Mouse (Mus musculus): ENCODE data around the gene Vtcn1. TPM values are rescaled to one million over a fixed set of nuclear protein-coding genes. Genes with fewer than 3 reads are reported as not detected.
A peak's percentile ranks its signal among the peaks of the same experiment; 100 is the strongest.

Vtcn1 gene
- polyA plus RNA-seq, 1 experiment from 2014 or later: 0.44 TPM

GRCm38 (mm10) chr3:100908594-100908993 lies 83.3 kb downstream of the Vtcn1 start:
- H3K9me3 ChIP-seq (ENCODE audit: control insufficient read depth, low read length): no peaks in the 10 kb centered on the region
- H3K4me2 ChIP-seq (ENCODE audit: low read depth, low read length): no peak overlapping the region
- H3K27me3 ChIP-seq (ENCODE audit: control insufficient read depth, insufficient read depth, low read depth, low read length): no peaks in the 10 kb centered on the region
- H3K4me1 ChIP-seq (replicated peaks; ENCODE audit: control insufficient read depth, insufficient read depth, low read length): peaks cover 2% of the 10 kb centered on the region; the same call in 1 of the 2 replicates
- H3K4me3 ChIP-seq (ENCODE audit: low read length): no peak overlapping the region
- H3K27ac ChIP-seq (ENCODE audit: low read length): no peak overlapping the region
- no peak for ATAC-seq (ENCODE audit: low read depth)
- H3K36me3 ChIP-seq (ENCODE audit: control insufficient read depth, insufficient read depth, low read length): no peaks in the 10 kb centered on the region
- WGBS: 39% methylated on average over 6 of the region's 6 CpGs
- no peak overlapping the region for H3K9ac ChIP-seq (ENCODE audit: low read length)

DNA sequence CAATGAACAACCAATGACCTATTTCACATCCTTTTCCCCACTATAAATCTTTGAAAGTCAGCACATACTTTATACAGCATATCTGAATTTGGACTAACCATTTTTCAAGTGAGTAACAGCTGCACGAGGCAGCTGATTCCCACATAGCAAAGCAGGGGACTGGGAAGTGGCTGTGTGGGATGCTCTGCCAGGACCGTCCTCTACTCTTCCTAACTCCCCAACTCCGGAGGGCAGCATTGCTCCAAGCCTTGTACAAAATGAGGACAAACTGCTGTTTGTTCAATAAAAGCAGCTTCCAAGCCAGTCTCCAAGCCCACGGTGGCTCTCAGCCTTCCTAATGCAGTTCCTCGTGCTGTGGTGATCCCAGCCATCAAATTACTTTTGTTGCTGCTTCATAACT lies 85.4 kb downstream of the Vtcn1 start:
- no peak overlapping the region for H3K9ac ChIP-seq (ENCODE audit: low read length)
- H3K4me1 ChIP-seq (replicated peaks; ENCODE audit: control insufficient read depth, insufficient read depth, low read length): peaks cover 2% of the 10 kb centered on the region; the same call in 1 of the 2 replicates
- WGBS: 45% methylated on average over 5 of the region's 5 CpGs
- no peaks in the 10 kb centered on the region for H3K36me3 ChIP-seq (ENCODE audit: control insufficient read depth, insufficient read depth, low read length)
- no peak overlapping the region for H3K4me3 ChIP-seq (ENCODE audit: low read length)
- no peak overlapping the region for H3K4me2 ChIP-seq (ENCODE audit: low read depth, low read length)
- H3K27me3 ChIP-seq (ENCODE audit: control insufficient read depth, insufficient read depth, low read depth, low read length): no peaks in the 10 kb centered on the region
- ATAC-seq (ENCODE audit: low read depth): no peak
- H3K27ac ChIP-seq (ENCODE audit: low read length): no peak overlapping the region
- no peaks in the 10 kb centered on the region for H3K9me3 ChIP-seq (ENCODE audit: control insufficient read depth, low read length)

GRCm38 (mm10) chr3:100911026-100911425 lies 85.8 kb downstream of the Vtcn1 start:
- Histone ChIP-seq H3K4me1 (replicated peaks; ENCODE audit: control insufficient read depth, insufficient read depth, low read length) (peaks cover 2% of the 10 kb centered on the region; the same call in 1 of the 2 replicates), H3K4me2 (ENCODE audit: low read depth, low read length) (no peak overlapping the region), H3K9me3 (ENCODE audit: control insufficient read depth, low read length) (no peaks in the 10 kb centered on the region), H3K9ac (ENCODE audit: low read length) (no peak overlapping the region), H3K36me3 (ENCODE audit: control insufficient read depth, insufficient read depth, low read length) (no peaks in the 10 kb centered on the region), H3K27ac (ENCODE audit: low read length) (no peak overlapping the region), H3K4me3 (ENCODE audit: low read length) (no peak overlapping the region), H3K27me3 (ENCODE audit: control insufficient read depth, insufficient read depth, low read depth, low read length) (no peaks in the 10 kb centered on the region)
- ATAC-seq (ENCODE audit: low read depth): no peak
- 67% methylated on average over 9 of the region's 9 CpGs for whole genome bisulfite sequencing

DNA sequence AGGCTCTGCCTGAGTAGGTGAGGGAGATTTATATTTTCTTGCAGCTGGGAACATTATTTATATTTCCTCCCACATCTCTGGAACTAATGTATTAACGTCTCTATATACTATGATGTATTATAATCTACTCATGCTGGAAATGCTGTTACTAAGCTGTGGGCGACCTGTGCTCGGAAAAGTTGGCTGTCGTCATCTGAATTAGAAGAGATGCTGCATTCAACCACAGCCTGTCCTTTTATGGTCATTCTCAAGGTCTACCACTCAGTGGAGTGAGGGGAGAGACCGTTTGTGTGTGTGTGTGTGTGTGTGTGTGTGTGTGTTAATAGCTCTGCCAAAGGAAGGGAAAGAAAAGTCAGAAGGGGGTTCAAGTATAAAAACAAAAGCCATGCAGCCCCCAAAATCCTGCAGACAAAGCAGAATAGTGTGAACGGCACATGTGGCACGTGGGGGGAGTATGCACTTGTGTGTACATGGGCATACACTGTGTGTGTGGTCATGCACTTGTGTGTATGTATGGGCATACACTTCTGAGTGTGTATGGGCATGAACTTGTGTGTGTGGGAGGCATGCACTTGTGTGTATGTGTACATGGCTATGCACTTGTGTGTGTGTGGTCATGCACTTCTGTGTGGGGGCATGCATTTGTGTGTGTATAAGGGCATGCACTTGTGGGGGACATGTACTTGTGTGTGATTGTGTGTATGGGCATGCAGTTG lies 86.4 kb downstream of the Vtcn1 start:
- no peak for ATAC-seq (ENCODE audit: low read depth)
- no peaks in the 10 kb centered on the region for H3K27me3 ChIP-seq (ENCODE audit: control insufficient read depth, insufficient read depth, low read depth, low read length)
- H3K4me1 ChIP-seq (replicated peaks; ENCODE audit: control insufficient read depth, insufficient read depth, low read length): peaks cover 2% of the 10 kb centered on the region; the same call in 1 of the 2 replicates
- no peak overlapping the region for H3K4me2 ChIP-seq (ENCODE audit: low read depth, low read length)
- no peak overlapping the region for H3K9ac ChIP-seq (ENCODE audit: low read length)
- WGBS: 57% methylated on average over 7 of the region's 7 CpGs
- H3K9me3 ChIP-seq (ENCODE audit: control insufficient read depth, low read length): no peaks in the 10 kb centered on the region
- no peaks in the 10 kb centered on the region for H3K36me3 ChIP-seq (ENCODE audit: control insufficient read depth, insufficient read depth, low read length)
- H3K27ac ChIP-seq (ENCODE audit: low read length): no peak overlapping the region
- no peak overlapping the region for H3K4me3 ChIP-seq (ENCODE audit: low read length)

- Histone ChIP-seq H3K27me3 (ENCODE audit: control insufficient read depth, insufficient read depth, low read depth, low read length) (no peaks in the 10 kb centered on the region), H3K27ac (ENCODE audit: low read length) (no peak overlapping the region), H3K36me3 (ENCODE audit: control insufficient read depth, insufficient read depth, low read length) (no peaks in the 10 kb centered on the region), H3K4me3 (ENCODE audit: low read length) (no peak overlapping the region), H3K4me1 (replicated peaks; ENCODE audit: control insufficient read depth, insufficient read depth, low read length) (peaks cover 4% of the 10 kb centered on the region), H3K9ac (ENCODE audit: low read length) (no peak overlapping the region), H3K9me3 (ENCODE audit: control insufficient read depth, low read length) (no peaks in the 10 kb centered on the region), H3K4me2 (ENCODE audit: low read depth, low read length) (no peak overlapping the region)
- 10% methylated on average over 7 of the region's 7 CpGs for WGBS
- no peak for ATAC-seq (ENCODE audit: low read depth)
Observed at GRCm38 (mm10) chr3:100916844-100917243, 91.6 kb downstream of the Vtcn1 start.

DNA sequence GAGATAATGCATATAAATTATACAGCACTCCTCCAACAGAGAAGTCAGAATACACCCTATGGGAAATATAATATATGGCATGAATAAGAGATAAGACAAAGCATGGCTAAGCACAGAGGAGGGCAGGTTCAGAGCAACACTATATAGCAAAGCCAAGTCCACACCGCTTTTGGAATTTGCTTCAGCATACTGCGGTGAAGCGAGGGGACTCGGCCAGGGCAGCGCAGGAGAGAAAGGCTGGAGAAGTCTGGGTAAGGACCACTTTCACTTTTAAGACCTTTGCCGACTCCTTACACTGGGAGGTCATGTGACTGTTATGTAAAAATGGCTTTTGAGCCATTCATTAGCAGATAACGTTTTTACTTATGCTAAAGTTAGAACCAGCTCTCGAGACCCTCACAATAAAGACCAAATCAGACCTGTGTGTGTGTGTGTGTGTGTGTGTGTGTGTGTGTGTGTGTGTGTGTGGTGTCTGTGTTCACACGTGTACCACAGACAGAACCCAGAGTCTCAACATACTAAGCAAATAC lies 95.4 kb downstream of the Vtcn1 start:
- ATAC-seq (ENCODE audit: low read depth): no peak
- Histone ChIP-seq H3K27ac (ENCODE audit: low read length) (no peak overlapping the region), H3K4me1 (replicated peaks; ENCODE audit: control insufficient read depth, insufficient read depth, low read length) (peaks cover 19% of the 10 kb centered on the region), H3K4me2 (ENCODE audit: low read depth, low read length) (no peak overlapping the region), H3K9ac (ENCODE audit: low read length) (no peak overlapping the region), H3K27me3 (ENCODE audit: control insufficient read depth, insufficient read depth, low read depth, low read length) (no peaks in the 10 kb centered on the region), H3K4me3 (ENCODE audit: low read length) (no peak overlapping the region), H3K36me3 (ENCODE audit: control insufficient read depth, insufficient read depth, low read length) (no peaks in the 10 kb centered on the region), H3K9me3 (ENCODE audit: control insufficient read depth, low read length) (no peaks in the 10 kb centered on the region)
- WGBS: 76% methylated on average over 9 of the region's 9 CpGs

GRCm38 (mm10) chr3:100921825-100922505 lies 96.7 kb downstream of the Vtcn1 start, which contains the start of gene Trim45:
TSS of gene Trim45 (plus strand) at chr3:100922202.
- H3K36me3 ChIP-seq (ENCODE audit: control insufficient read depth, insufficient read depth, low read length): no peaks in the 10 kb centered on the region
- H3K4me3 ChIP-seq (ENCODE audit: low read length): peak within 1 kb of the TSS; percentile 66
- peak within 1 kb of the TSS; percentile 64 for H3K4me2 ChIP-seq (ENCODE audit: low read depth, low read length)
- peak; percentile 99 for ATAC-seq (ENCODE audit: low read depth)
- H3K27me3 ChIP-seq (ENCODE audit: control insufficient read depth, insufficient read depth, low read depth, low read length): no peaks in the 10 kb centered on the region
- H3K9ac ChIP-seq (ENCODE audit: low read length): peak within 1 kb of the TSS; percentile 68
- peaks cover 19% of the 10 kb centered on the region for H3K4me1 ChIP-seq (replicated peaks; ENCODE audit: control insufficient read depth, insufficient read depth, low read length)
- WGBS: under 1% methylated on average over 39 of the region's 39 CpGs
- no peaks in the 10 kb centered on the region for H3K9me3 ChIP-seq (ENCODE audit: control insufficient read depth, low read length)
- H3K27ac ChIP-seq (ENCODE audit: low read length): peak within 1 kb of the TSS; percentile 48

DNA sequence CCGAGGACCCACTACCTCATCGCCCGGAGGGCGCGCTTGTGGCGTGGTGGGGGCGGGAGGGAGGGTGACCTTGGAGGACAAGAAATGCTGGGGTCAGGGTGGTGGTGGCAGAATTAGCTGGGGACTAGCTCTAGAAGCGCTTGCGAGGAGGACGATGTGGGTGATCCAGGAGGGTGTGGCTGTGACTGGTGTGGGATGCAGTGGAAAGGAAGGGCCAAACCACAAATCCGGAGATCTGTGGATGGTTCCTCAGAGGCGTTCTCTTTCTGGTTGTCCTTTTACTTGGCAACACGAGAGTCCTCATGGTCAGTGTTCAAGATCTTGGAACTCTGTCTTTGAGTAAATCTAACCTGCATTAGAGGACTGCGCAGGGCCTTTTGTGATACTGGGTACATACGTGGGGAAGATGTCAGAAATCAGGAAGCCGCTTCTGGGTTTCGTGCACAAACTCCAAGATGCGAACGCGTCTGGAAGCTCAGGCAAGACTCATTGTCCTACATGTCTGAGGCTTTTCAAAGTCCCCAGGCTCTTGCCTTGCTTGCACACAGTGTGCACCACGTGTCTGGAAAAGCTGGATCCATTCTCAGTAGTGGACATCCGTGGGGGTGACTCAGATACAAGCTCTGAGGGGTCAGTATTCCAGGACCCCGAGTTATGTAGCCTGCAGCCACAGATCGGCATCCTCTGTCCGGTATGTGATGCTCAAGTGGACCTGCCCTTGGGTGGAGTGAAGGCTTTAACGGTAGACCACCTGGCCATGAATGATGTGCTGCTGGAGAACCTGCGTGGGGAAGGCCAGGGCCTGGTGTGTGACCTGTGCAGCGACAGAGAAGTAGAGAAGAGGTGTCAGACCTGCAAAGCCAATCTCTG lies 97.5 kb downstream of the Vtcn1 start:
- Histone ChIP-seq H3K36me3 (ENCODE audit: control insufficient read depth, insufficient read depth, low read length) (no peaks in the 10 kb centered on the region), H3K27me3 (ENCODE audit: control insufficient read depth, insufficient read depth, low read depth, low read length) (no peaks in the 10 kb centered on the region), H3K9me3 (ENCODE audit: control insufficient read depth, low read length) (no peaks in the 10 kb centered on the region), H3K4me2 (ENCODE audit: low read depth, low read length) (peak overlapping the region; percentile 64), H3K4me3 (ENCODE audit: low read length) (peak overlapping the region; percentile 66), H3K27ac (ENCODE audit: low read length) (no peak overlapping the region), H3K9ac (ENCODE audit: low read length) (peak overlapping the region; percentile 68), H3K4me1 (replicated peaks; ENCODE audit: control insufficient read depth, insufficient read depth, low read length) (peaks cover 19% of the 10 kb centered on the region)
- ATAC-seq (ENCODE audit: low read depth): peak; percentile 56
- WGBS: 29% methylated on average over 28 of the region's 28 CpGs
